Comparison of ENCODE assay signal across 8 mouse cellular contexts in the genomic region with DNA sequence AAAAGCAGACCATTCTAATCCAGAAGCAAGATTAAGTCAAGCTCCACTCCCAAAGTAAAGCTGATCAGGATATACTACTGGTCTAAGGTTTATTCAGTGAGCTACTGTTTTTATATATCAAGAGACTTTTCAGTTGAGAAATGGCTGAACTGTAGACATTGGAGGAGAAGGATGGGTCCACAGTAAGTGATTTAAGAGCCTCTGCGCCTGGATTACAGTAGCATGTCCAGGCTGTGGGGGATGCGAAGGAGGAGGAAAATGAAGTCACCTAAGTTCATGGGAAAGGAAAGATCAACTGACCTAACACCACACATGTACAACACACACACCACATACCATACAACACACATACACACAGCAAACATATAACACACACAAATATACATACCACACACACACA. TPM values are rescaled to one million over a fixed set of nuclear protein-coding genes. Genes with fewer than 3 reads are reported as not detected.
A peak's percentile ranks its signal among the peaks of the same experiment; 100 is the strongest.
DNase-seq lines count a peak whose midpoint lies in the region; ATAC-seq and TF ChIP-seq lines count a peak whose summit lies in the region.
"Had no signal": no experiment of that assay in that cellular context is flagged by ENCODE, and none has a peak within 500 bp of the region (broad histone marks: within the 10 kb centered on the region; RNA-seq: fewer than 3 reads in every experiment).

No protein-coding gene starts in this region.

- no peak for DNase-seq in kidney, postnatal 25 days
- DNase-seq in embryonic facial prominence, embryonic 11.5 days (ENCODE audit: low spot score) = no peak
- DNase-seq in heart, postnatal 0 days (ENCODE audit: low spot score) = no peak
- no peak for DNase-seq in midbrain, embryonic 14.5 days
- no peak for DNase-seq in layer of hippocampus, adult 8-10 months (ENCODE audit: low spot score in 2 of 2)
- DNase-seq in cerebellum, adult 9-10 months = no peak

- 38% methylated on average over 2 of the region's 2 CpGs for WGBS in kidney, embryonic 16.5 days
- WGBS in embryonic facial prominence, embryonic 11.5 days = 85% methylated on average over 2 of the region's 2 CpGs
- 18% methylated on average over 2 of the region's 2 CpGs for WGBS in heart, postnatal 0 days
- 91% methylated on average over 2 of the region's 2 CpGs for WGBS in midbrain, embryonic 14.5 days

- no peak for TF ChIP-seq CTCF in heart, postnatal 0 days (IDR thresholded peaks at IDR 0.05; ENCODE audit: low read depth)

- H3K9me3 ChIP-seq in kidney, embryonic 16.5 days (ENCODE audit: low read length) = no peaks in the 10 kb centered on the region
- no peaks in the 10 kb centered on the region for H3K9me3 ChIP-seq in embryonic facial prominence, embryonic 11.5 days (replicated peaks; ENCODE audit: control insufficient read depth, low read length)
- no peaks in the 10 kb centered on the region for H3K9me3 ChIP-seq in heart, postnatal 0 days (replicated peaks; ENCODE audit: control insufficient read depth, low read length)
- no peaks in the 10 kb centered on the region for H3K9me3 ChIP-seq in midbrain, embryonic 14.5 days (ENCODE audit: control insufficient read depth, low read length)
- H3K9me3 ChIP-seq: G1E had no signal

- H3K27ac ChIP-seq in kidney, embryonic 16.5 days (ENCODE audit: low read length) = peak overlapping the region; percentile 54
- no peak overlapping the region for H3K27ac ChIP-seq in embryonic facial prominence, embryonic 11.5 days (replicated peaks; ENCODE audit: low read depth, low read length)
- H3K27ac ChIP-seq in heart, postnatal 0 days (ENCODE audit: low read depth) = peak overlapping the region; percentile 88
- no peak overlapping the region for H3K27ac ChIP-seq in midbrain, embryonic 14.5 days (replicated peaks; ENCODE audit: low read depth, low read length)

- peak overlapping the region; percentile 63 for H3K9ac ChIP-seq in kidney, embryonic 16.5 days (replicated peaks; ENCODE audit: low read length)
- no peak overlapping the region; the same call in none of the 2 replicates for H3K9ac ChIP-seq in embryonic facial prominence, embryonic 11.5 days (replicated peaks; ENCODE audit: low read length)
- H3K9ac ChIP-seq in heart, postnatal 0 days (replicated peaks; ENCODE audit: low read depth, low read length) = peak overlapping the region; percentile 73
- H3K9ac ChIP-seq in midbrain, embryonic 14.5 days (replicated peaks; ENCODE audit: low read length) = no peak overlapping the region

- H3K4me2 ChIP-seq in kidney, embryonic 16.5 days (replicated peaks; ENCODE audit: low read depth, low read length) = peak overlapping the region; percentile 72
- peak overlapping the region; percentile 72 for H3K4me2 ChIP-seq in embryonic facial prominence, embryonic 11.5 days (ENCODE audit: low read depth, low read length)
- H3K4me2 ChIP-seq in heart, postnatal 0 days (ENCODE audit: low read depth, low read length) = peak overlapping the region; percentile 66
- 0 out of 2 replicates have a peak overlapping the region, but pooled peaks have one; percentile 62 for H3K4me2 ChIP-seq in midbrain, embryonic 14.5 days (ENCODE audit: low read length)

- H3K36me3 ChIP-seq in kidney, embryonic 16.5 days (ENCODE audit: insufficient read depth, low read length) = no peaks in the 10 kb centered on the region
- H3K36me3 ChIP-seq in embryonic facial prominence, embryonic 11.5 days (replicated peaks; ENCODE audit: control insufficient read depth, insufficient read depth, low read depth, low read length) = no peaks in the 10 kb centered on the region
- no peaks in the 10 kb centered on the region; the same call in 1 of the 2 replicates for H3K36me3 ChIP-seq in heart, postnatal 0 days (replicated peaks; ENCODE audit: control insufficient read depth, insufficient read depth, low read length)
- no peaks in the 10 kb centered on the region for H3K36me3 ChIP-seq in midbrain, embryonic 14.5 days (ENCODE audit: control insufficient read depth, insufficient read depth, low read length)
- H3K36me3 ChIP-seq: G1E had no signal

- peak overlapping the region; percentile 56 for H3K4me3 ChIP-seq in kidney, embryonic 16.5 days (ENCODE audit: low read length)
- peak overlapping the region; percentile 45 for H3K4me3 ChIP-seq in embryonic facial prominence, embryonic 11.5 days (ENCODE audit: low read depth, low read length)
- peak overlapping the region; percentile 64 for H3K4me3 ChIP-seq in heart, postnatal 0 days (ENCODE audit: low read depth, low read length)
- H3K4me3 ChIP-seq in midbrain, embryonic 14.5 days (replicated peaks; ENCODE audit: low read depth, low read length) = no peak overlapping the region

- H3K4me1 ChIP-seq in kidney, embryonic 16.5 days (ENCODE audit: insufficient read depth, low read length) = peaks cover 22% of the 10 kb centered on the region
- no peaks in the 10 kb centered on the region; the same call in 1 of the 2 replicates for H3K4me1 ChIP-seq in embryonic facial prominence, embryonic 11.5 days (ENCODE audit: control insufficient read depth, insufficient read depth, low read length)
- peaks cover 49% of the 10 kb centered on the region for H3K4me1 ChIP-seq in heart, postnatal 0 days (ENCODE audit: control insufficient read depth, insufficient read depth)
- peaks cover 7% of the 10 kb centered on the region; the same call in 1 of the 2 replicates for H3K4me1 ChIP-seq in midbrain, embryonic 14.5 days (ENCODE audit: control insufficient read depth, insufficient read depth, low read length)

- peak; percentile 28; the same call in 1 of the 2 replicates for ATAC-seq in kidney, embryonic 16.5 days (ENCODE audit: low FRiP score, low TSS enrichment)
- no peak for ATAC-seq in embryonic facial prominence, embryonic 11.5 days (replicated peaks; ENCODE audit: insufficient number of reproducible peaks, low FRiP score, low TSS enrichment, low read depth)
- no peak for ATAC-seq in heart, postnatal 0 days (ENCODE audit: insufficient read depth, low read depth)
- ATAC-seq in midbrain, embryonic 14.5 days (ENCODE audit: low FRiP score, low TSS enrichment) = 0 out of 2 replicates have a peak, but pooled peaks have one; percentile 19

- no peak for TF ChIP-seq EP300 in heart, postnatal 0 days (IDR thresholded peaks at IDR 0.05; ENCODE audit: low read depth)

- no peaks in the 10 kb centered on the region for H3K27me3 ChIP-seq in kidney, embryonic 16.5 days (ENCODE audit: insufficient read depth, low read length)
- H3K27me3 ChIP-seq in embryonic facial prominence, embryonic 11.5 days (ENCODE audit: control insufficient read depth, insufficient read depth, low read length) = no peaks in the 10 kb centered on the region
- no peaks in the 10 kb centered on the region for H3K27me3 ChIP-seq in heart, postnatal 0 days (ENCODE audit: control insufficient read depth, insufficient read depth, low read length)
- no peaks in the 10 kb centered on the region for H3K27me3 ChIP-seq in midbrain, embryonic 14.5 days (ENCODE audit: control insufficient read depth, insufficient read depth, low read length)

RNA-seq across cellular contexts. Expression of gene Lama4, which starts 1.3 kb away (rescaled TPM):
- polyA plus RNA-seq in kidney, embryonic 16.5 days (2015; fragmentation: Nextera tagmentation; extraction: Ambion mirVana) = 72.3 and 78.7 TPM in 2 replicates
- 24.8 and 27.4 TPM in 2 replicates for polyA plus RNA-seq in embryonic facial prominence, embryonic 11.5 days (2014; fragmentation: Nextera tagmentation; extraction: Ambion mirVana)
- total RNA-seq in heart, postnatal 0 days (2014; rRNA removed; ENCODE audit: low replicate concordance) = 120 and 124 TPM in 2 replicates
- 68.7 and 72.2 TPM in 2 replicates for polyA plus RNA-seq in heart, postnatal 0 days (2015; fragmentation: Nextera tagmentation; extraction: Ambion mirVana)
- polyA plus RNA-seq in midbrain, embryonic 14.5 days (2014; fragmentation: Nextera tagmentation; extraction: Ambion mirVana) = 7.3 and 18.9 TPM in 2 replicates
- 1 to 10 TPM; 4.8 to 8.1 (median 5.8) TPM for total RNA-seq in layer of hippocampus, adult 8-10 months (2022)
- polyA plus RNA-seq: G1E had no signal

Comparison
In these comparisons a context has a peak if more than half of its experiments do, and no peak if none do; other contexts are left out.
1. ATAC-seq: peak in kidney, embryonic 16.5 days (single experiment) and midbrain, embryonic 14.5 days (single experiment); none in embryonic facial prominence, embryonic 11.5 days (single experiment) and heart, postnatal 0 days (single experiment).
2. H3K27ac ChIP-seq: peak in kidney, embryonic 16.5 days (single experiment) and heart, postnatal 0 days (single experiment); none in embryonic facial prominence, embryonic 11.5 days (single experiment) and midbrain, embryonic 14.5 days (single experiment).
3. H3K9ac ChIP-seq: peak in kidney, embryonic 16.5 days (single experiment) and heart, postnatal 0 days (single experiment); none in embryonic facial prominence, embryonic 11.5 days (single experiment) and midbrain, embryonic 14.5 days (single experiment).
4. Peak in every context shown above with its lines, with median percentiles within 50 percentile points of each other: H3K4me2 ChIP-seq.